Mouse (Mus musculus) liver, adult 2 months (tissue): ENCODE measurements around the gene Zfp219.

Source experiments
- CTCF ChIP-seq: fragments of 200-500 bp; IDR thresholded peaks from 2 replicates; pipeline ENCODE4 v1.5.1; 2011; ENCODE audit warnings: low read depth, low read length, control low read depth
- POLR2A ChIP-seq: fragments of 200-500 bp; IDR thresholded peaks from 2 replicates; pipeline ENCODE4 v1.6.1; 2011; ENCODE audit warnings: low read length, control low read depth; ENCODE audit not compliant: insufficient read depth; ENCODE audit errors: extremely low read depth

- TF ChIP-seq CTCF: no peak
- TF ChIP-seq POLR2A: no peak
Measured at GRCm38 (mm10) chr14:51983855-51984246, 36.7 kb downstream of the Zfp219 start.
